29 mouse cellular contexts compared by ENCODE assay signal in genomic region chr16:36053524-36054275, GRCm38 (mm10). TPM values are rescaled to one million over a fixed set of nuclear protein-coding genes. Genes with fewer than 3 reads are reported as not detected.
A peak's percentile ranks its signal among the peaks of the same experiment; 100 is the strongest.
DNase-seq lines count a peak whose midpoint lies in the region; ATAC-seq and TF ChIP-seq lines count a peak whose summit lies in the region.
"Had no signal": no experiment of that assay in that cellular context is flagged by ENCODE, and none has a peak within 500 bp of the region (broad histone marks: within the 10 kb centered on the region; RNA-seq: fewer than 3 reads in every experiment).

No protein-coding gene starts in this region.

- no peak for TF ChIP-seq EP300 in stomach, postnatal 0 days (optimal IDR thresholded peaks at IDR 0.05)

- peaks cover 64% of the 10 kb centered on the region for H3K36me3 ChIP-seq in heart, embryonic 13.5 days
- H3K36me3 ChIP-seq in stomach, postnatal 0 days (ENCODE audit: control insufficient read depth, insufficient read depth, low read length): peaks cover 15% of the 10 kb centered on the region

- H3K27ac ChIP-seq in brown adipose tissue, adult 24 weeks (replicated peaks; ENCODE audit: low read depth, low read length): peak overlapping the region; percentile 51; the same call in 1 of the 2 replicates
- H3K27ac ChIP-seq in heart, embryonic 13.5 days (replicated peaks): peak overlapping the region; percentile 82
- H3K27ac ChIP-seq in stomach, postnatal 0 days (replicated peaks): no peak overlapping the region
- H3K27ac ChIP-seq: embryonic facial prominence, embryonic 10.5 days; embryonic facial prominence, embryonic 15.5 days; forebrain, embryonic 12.5 days; kidney, postnatal 0 days; liver, embryonic 12.5 days; macrophage; midbrain, embryonic 13.5 days; neural tube, embryonic 13.5 days had no signal

- no peak overlapping the region for H3K4me2 ChIP-seq in heart, embryonic 13.5 days
- no peak overlapping the region for H3K4me2 ChIP-seq in stomach, postnatal 0 days (replicated peaks; ENCODE audit: low read depth)
- H3K4me2 ChIP-seq: embryonic facial prominence, embryonic 15.5 days; forebrain, embryonic 12.5 days; liver, embryonic 12.5 days; midbrain, embryonic 13.5 days; neural tube, embryonic 13.5 days had no signal

- peak; percentile 69; the same call in 1 of the 2 replicates for ATAC-seq in heart, embryonic 13.5 days (ENCODE audit: extremely low read depth, insufficient number of reproducible peaks, low FRiP score, low TSS enrichment)
- ATAC-seq in stomach, postnatal 0 days (ENCODE audit: low FRiP score, low TSS enrichment): no peak
- ATAC-seq: forebrain, postnatal 0 days; hindbrain, embryonic 16.5 days; liver, embryonic 12.5 days; liver, postnatal 0 days; midbrain, embryonic 13.5 days had no signal

- DNase-seq in heart, adult 8-10 months (ENCODE audit: low spot score): peak; percentile 50
- DNase-seq in heart, postnatal 10 days: peak; percentile 59 to 68
- no peak for DNase-seq in stomach, postnatal 0 days (ENCODE audit: low spot score)
- DNase-seq in testis, postnatal 14 days (ENCODE audit: low spot score): no peak
- DNase-seq in ovary, postnatal 10 days (ENCODE audit: low spot score): no peak
- DNase-seq: adrenal gland, postnatal 25 days; cerebellum, adult 18-20 months; cerebellum, postnatal 10 days; forebrain, postnatal 0 days; gastrocnemius, postnatal 14 days; kidney, adult 18-20 months; kidney, postnatal 4 days; layer of hippocampus, postnatal 36 days; left cerebral cortex, postnatal 4 days; liver, postnatal 0 days; right cerebral cortex, postnatal 14 days; thymus, adult 2 months; thymus, postnatal 36 days had no signal

- no peaks in the 10 kb centered on the region for H3K4me1 ChIP-seq in brown adipose tissue, adult 24 weeks (ENCODE audit: control insufficient read depth, insufficient read depth, insufficient read length, low read length)
- H3K4me1 ChIP-seq in heart, embryonic 13.5 days: peaks cover 54% of the 10 kb centered on the region
- no peaks in the 10 kb centered on the region for H3K4me1 ChIP-seq in stomach, postnatal 0 days (replicated peaks; ENCODE audit: control insufficient read depth, insufficient read depth)
- H3K4me1 ChIP-seq: embryonic facial prominence, embryonic 15.5 days; forebrain, embryonic 12.5 days; midbrain, embryonic 13.5 days; neural tube, embryonic 13.5 days had no signal

- H3K9me3 ChIP-seq in heart, embryonic 13.5 days: no peaks in the 10 kb centered on the region
- no peaks in the 10 kb centered on the region for H3K9me3 ChIP-seq in stomach, postnatal 0 days (ENCODE audit: control insufficient read depth, low read length)
- H3K9me3 ChIP-seq: embryonic facial prominence, embryonic 10.5 days; embryonic facial prominence, embryonic 15.5 days; forebrain, embryonic 12.5 days; liver, embryonic 12.5 days; midbrain, embryonic 13.5 days; neural tube, embryonic 13.5 days had no signal

- intact Hi-C loops in heart, postnatal 10 days (cut with DNase I): no loop called here

- no peak overlapping the region for H3K9ac ChIP-seq in heart, embryonic 13.5 days
- H3K9ac ChIP-seq in stomach, postnatal 0 days (ENCODE audit: low read length): no peak overlapping the region
- H3K9ac ChIP-seq: embryonic facial prominence, embryonic 15.5 days; forebrain, embryonic 12.5 days; forebrain, postnatal 0 days; liver, embryonic 12.5 days; liver, postnatal 0 days; midbrain, embryonic 13.5 days; neural tube, embryonic 13.5 days had no signal

- no peaks in the 10 kb centered on the region for H3K27me3 ChIP-seq in heart, embryonic 13.5 days (replicated peaks)
- H3K27me3 ChIP-seq in stomach, postnatal 0 days (ENCODE audit: control insufficient read depth, insufficient read depth, low read length): no peaks in the 10 kb centered on the region
- H3K27me3 ChIP-seq: embryonic facial prominence, embryonic 15.5 days; forebrain, embryonic 12.5 days; liver, embryonic 12.5 days; midbrain, embryonic 13.5 days; neural tube, embryonic 13.5 days had no signal

- WGBS in heart, embryonic 13.5 days: 41% methylated on average over 6 of the region's 6 CpGs
- 78% methylated on average over 6 of the region's 6 CpGs for WGBS in stomach, postnatal 0 days

- H3K4me3 ChIP-seq in brown adipose tissue, adult 24 weeks (ENCODE audit: insufficient read depth, low read depth, low read length): no peak overlapping the region
- no peak overlapping the region for H3K4me3 ChIP-seq in heart, embryonic 13.5 days
- H3K4me3 ChIP-seq in stomach, postnatal 0 days (ENCODE audit: low read depth, low read length): no peak overlapping the region
- H3K4me3 ChIP-seq: embryonic facial prominence, embryonic 10.5 days; embryonic facial prominence, embryonic 15.5 days; forebrain, embryonic 12.5 days; liver, embryonic 12.5 days; midbrain, embryonic 13.5 days; neural tube, embryonic 13.5 days had no signal

- TF ChIP-seq CTCF in stomach, postnatal 0 days (IDR thresholded peaks at IDR 0.05; ENCODE audit: low read depth): no peak

RNA-seq across cellular contexts. Expression of gene Wdr5b, which starts 12.7 kb away (rescaled TPM):
- 3.3 and 4.1 TPM in 2 replicates for polyA plus RNA-seq in brown adipose tissue, adult 24 weeks (2012; ENCODE audit: insufficient read depth, insufficient read length, missing spikeins)
- 1 to 10 TPM; 2.9 to 4.2 (median 3.7) TPM for total RNA-seq in heart, adult 8-10 months (2022)
- 6.2 and 6.7 TPM in 2 replicates for polyA plus RNA-seq in heart, embryonic 13.5 days (2015; fragmentation: Nextera tagmentation; extraction: Ambion mirVana)
- 1 to 10 TPM; 4.4 to 5.6 TPM for total RNA-seq in heart, postnatal 10 days (2021)
- 5.1 TPM in 2 replicates for polyA plus RNA-seq in stomach, postnatal 0 days (2015; fragmentation: Nextera tagmentation; extraction: Ambion mirVana)

RNA-seq across cellular contexts. Expression of gene Fam162a, which starts 17.7 kb away (rescaled TPM):
- polyA plus RNA-seq in brown adipose tissue, adult 24 weeks (2012; ENCODE audit: insufficient read depth, insufficient read length, missing spikeins): 372 and 403 TPM in 2 replicates
- total RNA-seq in heart, adult 8-10 months (2022): 100 to 1,000 TPM; 233 to 250 (median 245) TPM
- 791 and 887 TPM in 2 replicates for polyA plus RNA-seq in heart, embryonic 13.5 days (2015; fragmentation: Nextera tagmentation; extraction: Ambion mirVana)
- total RNA-seq in heart, postnatal 10 days (2021): 100 to 1,000 TPM; 205 to 214 TPM
- polyA plus RNA-seq in stomach, postnatal 0 days (2015; fragmentation: Nextera tagmentation; extraction: Ambion mirVana): 416 and 424 TPM in 2 replicates

RNA-seq across cellular contexts. Expression of gene Ccdc58, which starts 17.8 kb away (rescaled TPM):
- 79.2 and 93.0 TPM in 2 replicates for polyA plus RNA-seq in brown adipose tissue, adult 24 weeks (2012; ENCODE audit: insufficient read depth, insufficient read length, missing spikeins)
- total RNA-seq in heart, adult 8-10 months (2022): 10 to 100 TPM; 28.4 to 36.5 (median 31.4) TPM
- 80.5 and 89.1 TPM in 2 replicates for polyA plus RNA-seq in heart, embryonic 13.5 days (2015; fragmentation: Nextera tagmentation; extraction: Ambion mirVana)
- 10 to 100 TPM; 41.8 to 42.6 TPM for total RNA-seq in heart, postnatal 10 days (2021)
- 49.8 and 52.1 TPM in 2 replicates for polyA plus RNA-seq in stomach, postnatal 0 days (2015; fragmentation: Nextera tagmentation; extraction: Ambion mirVana)

Comparison
In these comparisons a context has a peak if more than half of its experiments do, and no peak if none do; other contexts are left out.
1. DNase-seq: peak in heart, adult 8-10 months (single experiment) and heart, postnatal 10 days (2 of 2); none in stomach, postnatal 0 days (single experiment), testis, postnatal 14 days (single experiment) and ovary, postnatal 10 days (single experiment).